Mouse (Mus musculus) stomach, postnatal 0 days (tissue): ENCODE results near the gene Msmb.
"Not testable (repeated sequence)": the region's sequence is repeated elsewhere in the genome, so short reads cannot be mapped to it uniquely, and the experiment has no call there.

Experiments
- CTCF ChIP-seq: IDR thresholded peaks from 2 replicates; pipeline ENCODE4 v1.5.1; 2016; ENCODE audit warnings: antibody characterized with exemption, low read depth, mild to moderate bottlenecking, moderate library complexity
- EP300 ChIP-seq: optimal IDR thresholded peaks from 2 replicates; pipeline ENCODE3; 2016; ENCODE audit warnings: antibody characterized with exemption

DNA sequence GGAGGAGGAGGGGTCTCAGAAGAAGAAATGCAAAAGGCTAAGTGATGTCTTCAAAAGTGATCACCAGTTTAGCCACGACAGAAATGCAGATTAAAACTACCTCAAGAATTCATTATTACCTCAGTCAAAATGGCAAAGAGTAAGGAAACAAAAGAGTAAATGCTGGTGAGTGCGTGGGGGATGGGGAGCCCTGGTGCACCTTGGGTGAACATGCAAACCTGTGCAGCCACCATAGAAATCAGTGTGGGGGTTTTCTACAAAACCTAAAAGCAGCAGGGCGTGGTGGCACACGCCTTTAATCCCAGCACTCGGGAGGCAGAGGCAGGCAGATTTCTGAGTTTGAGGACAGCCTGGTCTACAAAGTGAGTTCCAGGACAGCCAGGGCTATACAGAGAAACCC lies 16.6 kb upstream of the Msmb start:
- TF ChIP-seq CTCF, EP300: not testable (repeated sequence)
